Mouse (Mus musculus): ENCODE measurements around the gene Tnc.

DNA sequence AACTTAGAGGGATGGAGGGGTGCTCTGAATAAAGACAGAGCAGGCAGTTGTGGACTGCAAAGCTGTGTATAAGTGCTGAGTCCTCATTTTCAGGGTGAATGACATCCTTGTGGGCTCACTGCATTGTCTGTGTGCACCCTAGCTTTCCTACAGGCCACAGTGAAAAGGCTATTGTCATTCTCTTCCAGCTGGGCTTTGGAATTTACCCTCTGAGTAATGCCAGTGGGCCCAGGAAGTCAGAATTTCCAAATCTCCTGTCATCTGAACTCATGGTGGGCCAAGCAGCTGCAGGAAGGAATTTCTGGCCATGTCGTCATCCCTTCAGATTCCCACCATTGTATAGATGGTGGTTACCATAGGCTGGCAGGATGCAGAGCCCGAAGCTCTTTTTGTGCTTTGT lies 44.6 kb downstream of the Tnc start:
- no peak for TF ChIP-seq CTCF (IDR thresholded peaks at IDR 0.05; ENCODE audit: borderline replicate concordance, control insufficient read depth, extremely low read depth, insufficient read depth, low read length, poor library complexity)
- no peak for TF ChIP-seq POLR2A (IDR thresholded peaks at IDR 0.05; ENCODE audit: control insufficient read depth, extremely low read depth, insufficient read depth, low read length, poor library complexity)
